Mouse (Mus musculus) small intestine, adult 2 months (tissue): ENCODE results near the gene Pold1. TPM values are rescaled to one million over a fixed set of nuclear protein-coding genes. Genes with fewer than 3 reads are reported as not detected.

ENCODE experiments used
- H3K27ac ChIP-seq: fragments of 200-500 bp; 2 replicates; pipeline ENCODE4 v1.5.1; 2012; ENCODE audit warnings: low read depth, low read length, control low read depth, inconsistent platforms; ENCODE audit not compliant: insufficient read depth
- H3K27me3 ChIP-seq: fragments of 200-500 bp; 2 replicates; pipeline ENCODE4 v1.6.1; 2012; ENCODE audit warnings: mild to moderate bottlenecking, moderate library complexity, low read length, inconsistent platforms; ENCODE audit not compliant: control insufficient read depth, insufficient read depth
- H3K36me3 ChIP-seq: fragments of 200-500 bp; 2 replicates; pipeline ENCODE4 v1.6.1; 2012; ENCODE audit warnings: mild to moderate bottlenecking, low read length, control low read depth, inconsistent platforms; ENCODE audit not compliant: control insufficient read depth, insufficient read depth
- H3K4me1 ChIP-seq: fragments of 200-500 bp; 2 replicates; pipeline ENCODE4 v1.6.1; 2012; ENCODE audit warnings: low read length, inconsistent platforms, mixed read lengths; ENCODE audit not compliant: control insufficient read depth, insufficient read depth, insufficient read length
- H3K4me3 ChIP-seq: fragments of 200-500 bp; 2 replicates; pipeline ENCODE4 v1.5.1; 2012; ENCODE audit warnings: low read depth, mild to moderate bottlenecking, control low read depth, inconsistent platforms, low read length, moderate library complexity
- CTCF ChIP-seq: fragments of 200-500 bp; IDR thresholded peaks from 2 replicates; pipeline ENCODE4 v1.5.1; 2012; ENCODE audit warnings: low read depth, mild to moderate bottlenecking, control low read depth, inconsistent platforms, low read length, moderate library complexity, mixed read lengths; ENCODE audit not compliant: insufficient replicate concordance, insufficient read length; ENCODE audit errors: extremely low read depth
- POLR2A ChIP-seq: fragments of 200-500 bp; IDR thresholded peaks from 2 replicates; pipeline ENCODE4 v1.6.1; 2012; ENCODE audit warnings: low read depth, mild to moderate bottlenecking, control low read depth, inconsistent platforms, low read length, moderate library complexity
- WGBS: fragments of 180-500 bp; shearing (Covaris S2); methylation state at CpG from one replicate; pipeline ENCODE4 v1.1.7; 2018; 5-methylcytosine and 5-hydroxymethylcytosine counted together
- polyA plus RNA-seq: library from polyadenylated mRNA; depleted of rRNA; stranded (reverse); fragments of >200 nt; gene quantifications from 2 replicates; pipeline ENCODE4 v1.2.3, GENCODE M21; 2012

Pold1 gene
- polyA plus RNA-seq, 1 experiment = 46.9 TPM

- H3K27me3 ChIP-seq = no peaks in the 10 kb centered on the region
- H3K4me3 ChIP-seq = no peak overlapping the region
- H3K27ac ChIP-seq = no peak overlapping the region
- WGBS = 94% methylated on average over 21 of the region's 21 CpGs
- TF ChIP-seq POLR2A (no peak), CTCF (no peak)
- H3K4me1 ChIP-seq = peaks cover 2% of the 10 kb centered on the region
- H3K36me3 ChIP-seq = peaks cover 18% of the 10 kb centered on the region
Observed at GRCm38 (mm10) chr7:44492166-44492826, 56.4 kb downstream of the Pold1 start.

GRCm38 (mm10) chr7:44491391-44491790, 57.3 kb downstream of the Pold1 start:
- 95% methylated on average over 5 of the region's 5 CpGs for WGBS
- H3K4me1 ChIP-seq = no peaks in the 10 kb centered on the region; the same call in 1 of the 2 replicates
- peaks cover 18% of the 10 kb centered on the region for H3K36me3 ChIP-seq
- no peak overlapping the region for H3K4me3 ChIP-seq
- no peaks in the 10 kb centered on the region for H3K27me3 ChIP-seq
- TF ChIP-seq CTCF (no peak), POLR2A (no peak)
- no peak overlapping the region for H3K27ac ChIP-seq

GRCm38 (mm10) chr7:44490281-44490680, 58.4 kb downstream of the Pold1 start:
- Histone ChIP-seq H3K4me3 (no peak overlapping the region), H3K27ac (no peak overlapping the region), H3K4me1 (no peaks in the 10 kb centered on the region; the same call in 1 of the 2 replicates), H3K36me3 (peaks cover 18% of the 10 kb centered on the region), H3K27me3 (no peaks in the 10 kb centered on the region)
- WGBS = 82% methylated on average over 4 of the region's 4 CpGs
- TF ChIP-seq CTCF (no peak), POLR2A (no peak)

GRCm38 (mm10) chr7:44488545-44488944, 60.1 kb downstream of the Pold1 start:
- Histone ChIP-seq H3K27me3 (no peaks in the 10 kb centered on the region), H3K4me1 (no peaks in the 10 kb centered on the region), H3K4me3 (no peak overlapping the region), H3K36me3 (peaks cover 18% of the 10 kb centered on the region), H3K27ac (no peak overlapping the region)
- no peak for TF ChIP-seq CTCF
- no peak for TF ChIP-seq POLR2A
- WGBS = 90% methylated on average over 8 of the region's 8 CpGs

GRCm38 (mm10) chr7:44487936-44488335, 60.7 kb downstream of the Pold1 start:
- Histone ChIP-seq H3K27me3 (no peaks in the 10 kb centered on the region), H3K4me1 (no peaks in the 10 kb centered on the region), H3K27ac (no peak overlapping the region), H3K36me3 (peaks cover 18% of the 10 kb centered on the region), H3K4me3 (no peak overlapping the region)
- WGBS = 90% methylated on average over 7 of the region's 7 CpGs
- TF ChIP-seq CTCF (no peak), POLR2A (no peak)

GRCm38 (mm10) chr7:44486927-44487575, 61.6 kb downstream of the Pold1 start:
- H3K27ac ChIP-seq = no peak overlapping the region
- no peak overlapping the region for H3K4me3 ChIP-seq
- H3K36me3 ChIP-seq = peaks cover 12% of the 10 kb centered on the region
- TF ChIP-seq POLR2A (no peak), CTCF (no peak)
- no peaks in the 10 kb centered on the region for H3K4me1 ChIP-seq
- H3K27me3 ChIP-seq = no peaks in the 10 kb centered on the region
- 74% methylated on average over 13 of the region's 13 CpGs for WGBS

- Histone ChIP-seq H3K27ac (no peak overlapping the region), H3K4me1 (no peaks in the 10 kb centered on the region), H3K27me3 (no peaks in the 10 kb centered on the region), H3K4me3 (no peak overlapping the region), H3K36me3 (0 out of 2 replicates have a peak, but pooled peaks cover 4% of the 10 kb centered on the region)
- TF ChIP-seq CTCF (no peak), POLR2A (no peak)
- 72% methylated on average over 7 of the region's 7 CpGs for WGBS
Observed at GRCm38 (mm10) chr7:44485572-44486195, 63.0 kb downstream of the Pold1 start.
